Mouse (Mus musculus) kidney, embryonic 16.5 days (tissue): Measurements from ENCODE around the gene Runx1. TPM values are rescaled to one million over a fixed set of nuclear protein-coding genes. Genes with fewer than 3 reads are reported as not detected.

ENCODE experiments used
- ATAC-seq: fragments of 200-750 bp; cut with Nextera tagmentation; 2 replicates; pipeline ENCODE4 v1.8.0; 2017; ENCODE audit warnings: moderate TSS enrichment; ENCODE audit not compliant: low FRiP score, low TSS enrichment
- H3K27ac ChIP-seq: fragments of 300-500 bp; sonication (generic); 2 replicates; pipeline ENCODE4 v1.5.1; 2014; ENCODE audit warnings: low read length
- H3K27me3 ChIP-seq: fragments of 300-500 bp; sonication (generic); 2 replicates; pipeline ENCODE4 v1.6.1; 2014; ENCODE audit warnings: low read length, control low read depth, mixed read lengths; ENCODE audit not compliant: insufficient read depth
- H3K36me3 ChIP-seq: fragments of 300-500 bp; sonication (generic); 2 replicates; pipeline ENCODE4 v1.6.1; 2014; ENCODE audit warnings: low read length, control low read depth, mixed read lengths; ENCODE audit not compliant: insufficient read depth
- H3K4me1 ChIP-seq: fragments of 300-500 bp; sonication (generic); 2 replicates; pipeline ENCODE4 v1.6.1; 2014; ENCODE audit warnings: low read length, control low read depth, mixed read lengths; ENCODE audit not compliant: insufficient read depth
- H3K4me2 ChIP-seq: fragments of 300-500 bp; sonication (generic); replicated peaks from 2 replicates; pipeline ENCODE4 v1.6.1; 2014; ENCODE audit warnings: low read depth, low read length
- H3K4me3 ChIP-seq: fragments of 300-500 bp; sonication (generic); 2 replicates; pipeline ENCODE4 v1.5.1; 2014; ENCODE audit warnings: mild to moderate bottlenecking, low read length
- H3K9ac ChIP-seq: fragments of 300-500 bp; sonication (generic); replicated peaks from 2 replicates; pipeline ENCODE4 v1.6.1; 2014; ENCODE audit warnings: low read length
- H3K9me3 ChIP-seq: fragments of 300-500 bp; sonication (generic); 2 replicates; pipeline ENCODE4 v1.6.1; 2016; ENCODE audit warnings: low read length, control low read depth
- WGBS: fragments of 180-500 bp; shearing (Covaris S2); extraction: QIAGEN DNeasy Blood & Tissue Kit; methylation state at CpG from one replicate; pipeline ENCODE4 v1.1.7; 2014; 5-methylcytosine and 5-hydroxymethylcytosine counted together
- polyA plus RNA-seq: library from polyadenylated mRNA; unstranded; fragments of >200 nt; fragmentation: Nextera tagmentation; extraction: Ambion mirVana; gene quantifications from 2 replicates; pipeline ENCODE4 v1.2.1, GENCODE M21; 2015

The Runx1 gene
- polyA plus RNA-seq, 1 experiment from 2014 or later = 1.6 TPM

GRCm38 (mm10) chr16:92743755-92744154, 82.2 kb downstream of the Runx1 start:
- H3K4me1 ChIP-seq = no peaks in the 10 kb centered on the region
- no peak overlapping the region for H3K9ac ChIP-seq
- no peak overlapping the region for H3K27ac ChIP-seq
- H3K4me3 ChIP-seq = no peak overlapping the region
- WGBS = 78% methylated on average over 4 of the region's 4 CpGs
- no peak for ATAC-seq
- H3K9me3 ChIP-seq = no peaks in the 10 kb centered on the region
- no peak overlapping the region for H3K4me2 ChIP-seq
- no peaks in the 10 kb centered on the region for H3K27me3 ChIP-seq
- H3K36me3 ChIP-seq = no peaks in the 10 kb centered on the region

DNA sequence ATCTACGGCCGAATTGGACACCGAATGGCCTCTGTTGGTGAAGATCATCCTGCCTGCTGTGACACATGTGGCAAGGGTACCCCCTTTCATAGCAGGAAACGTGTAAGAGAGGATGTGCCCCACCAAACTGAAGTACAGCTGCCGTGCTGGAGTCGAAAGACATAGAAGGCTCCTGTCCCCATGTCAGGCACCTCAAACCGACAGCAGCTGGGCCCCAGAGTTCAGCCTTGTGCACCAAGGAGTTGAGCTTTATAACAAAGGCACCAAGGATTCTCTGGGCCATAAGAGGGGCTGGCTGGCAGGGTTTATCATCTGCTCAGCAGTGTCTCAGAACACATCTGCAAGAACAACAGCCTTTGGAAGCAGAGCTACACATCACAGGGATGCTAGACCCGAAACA, 84.6 kb downstream of the Runx1 start:
- H3K36me3 ChIP-seq = no peaks in the 10 kb centered on the region
- ATAC-seq = no peak
- WGBS = 90% methylated on average over 8 of the region's 8 CpGs

GRCm38 (mm10) chr16:92740541-92740940, 85.4 kb downstream of the Runx1 start:
- H3K27ac ChIP-seq = no peak overlapping the region
- no peak overlapping the region for H3K9ac ChIP-seq
- no peak overlapping the region for H3K4me2 ChIP-seq
- WGBS = 75% methylated on average over 9 of the region's 9 CpGs
- no peaks in the 10 kb centered on the region for H3K36me3 ChIP-seq
- no peak for ATAC-seq
- no peak overlapping the region for H3K4me3 ChIP-seq
- no peaks in the 10 kb centered on the region for H3K4me1 ChIP-seq
- H3K27me3 ChIP-seq = no peaks in the 10 kb centered on the region
- no peaks in the 10 kb centered on the region for H3K9me3 ChIP-seq

More for the DNA sequence above, 84.6 kb downstream of the Runx1 start:
- Histone ChIP-seq H3K27me3 (no peaks in the 10 kb centered on the region), H3K9me3 (no peaks in the 10 kb centered on the region), H3K4me2 (no peak overlapping the region), H3K4me1 (no peaks in the 10 kb centered on the region), H3K4me3 (no peak overlapping the region), H3K9ac (no peak overlapping the region), H3K27ac (no peak overlapping the region)

DNA sequence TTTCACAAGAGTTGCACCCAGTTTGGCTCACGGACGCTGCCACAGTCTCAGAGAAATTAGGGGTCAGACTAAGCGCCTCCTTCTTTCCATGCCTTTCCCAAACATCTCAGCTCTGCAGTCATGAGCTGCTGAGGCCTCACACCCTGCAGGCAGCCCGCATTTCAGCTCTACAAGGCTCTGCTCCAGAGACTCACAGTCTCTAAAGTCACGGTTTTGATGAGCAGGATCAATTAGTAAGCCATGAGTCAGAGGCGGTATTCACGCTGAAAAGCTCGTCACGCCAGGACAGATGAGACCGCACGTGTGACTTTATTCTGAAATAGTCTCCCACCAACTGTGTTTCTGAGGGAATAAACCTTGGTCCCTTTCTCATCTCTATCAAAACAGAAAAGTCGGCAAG, 86.0 kb downstream of the Runx1 start:
- WGBS = 67% methylated on average over 12 of the region's 12 CpGs
- Histone ChIP-seq H3K27ac (no peak overlapping the region), H3K9me3 (no peaks in the 10 kb centered on the region), H3K4me1 (no peaks in the 10 kb centered on the region), H3K4me2 (no peak overlapping the region), H3K27me3 (no peaks in the 10 kb centered on the region), H3K36me3 (no peaks in the 10 kb centered on the region), H3K4me3 (no peak overlapping the region), H3K9ac (no peak overlapping the region)
- no peak for ATAC-seq

DNA sequence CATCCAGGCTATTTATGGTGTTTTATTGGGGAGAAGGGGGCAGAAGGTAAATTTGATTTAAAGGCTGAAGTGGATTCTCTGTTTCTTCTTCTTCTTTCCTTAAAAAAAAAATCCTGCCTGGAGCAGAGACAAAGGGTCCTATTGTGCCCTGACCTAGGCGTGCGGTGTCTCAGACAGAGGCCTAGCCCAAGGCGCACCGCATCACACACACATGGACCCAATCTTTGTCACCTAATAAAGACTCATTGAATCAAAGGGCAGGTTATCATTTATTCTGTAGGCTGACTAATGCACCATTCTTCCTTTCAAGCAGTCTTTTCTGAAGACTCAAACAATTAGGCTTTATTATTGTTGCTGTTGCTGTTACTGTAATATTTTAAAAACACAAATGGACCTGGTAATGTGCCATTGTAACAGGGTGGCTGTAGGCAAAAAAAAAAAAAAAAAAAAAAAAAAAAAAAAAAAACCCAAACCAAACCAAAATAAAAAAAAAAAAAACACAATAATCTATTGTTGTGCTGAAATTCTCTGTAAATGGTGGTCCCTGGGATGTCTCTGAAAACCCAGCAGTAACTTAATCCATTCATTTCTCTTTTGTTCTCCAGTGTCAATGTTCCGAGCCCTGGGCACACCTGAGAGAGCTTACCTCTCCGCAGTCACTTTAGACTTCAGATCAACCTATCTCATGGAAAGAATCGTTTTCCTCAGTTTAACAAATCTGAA, 86.7 kb downstream of the Runx1 start:
- no peak for ATAC-seq
- WGBS = 92% methylated on average over 7 of the region's 7 CpGs
- H3K9ac ChIP-seq = no peak overlapping the region

GRCm38 (mm10) chr16:92738476-92739010, 87.4 kb downstream of the Runx1 start:
- Histone ChIP-seq H3K4me3 (no peak overlapping the region), H3K36me3 (no peaks in the 10 kb centered on the region), H3K27ac (no peak overlapping the region), H3K9me3 (no peaks in the 10 kb centered on the region), H3K9ac (no peak overlapping the region), H3K27me3 (no peaks in the 10 kb centered on the region), H3K4me2 (no peak overlapping the region), H3K4me1 (no peaks in the 10 kb centered on the region)
- 65% methylated on average over 11 of the region's 11 CpGs for WGBS
- no peak for ATAC-seq

More for the DNA sequence above, 86.7 kb downstream of the Runx1 start:
- Histone ChIP-seq H3K4me3 (no peak overlapping the region), H3K9me3 (no peaks in the 10 kb centered on the region), H3K4me2 (no peak overlapping the region), H3K27me3 (no peaks in the 10 kb centered on the region), H3K27ac (no peak overlapping the region), H3K4me1 (no peaks in the 10 kb centered on the region), H3K36me3 (no peaks in the 10 kb centered on the region)

GRCm38 (mm10) chr16:92726870-92727269, 99.1 kb downstream of the Runx1 start:
- no peak overlapping the region for H3K4me3 ChIP-seq
- H3K4me2 ChIP-seq = no peak overlapping the region
- no peaks in the 10 kb centered on the region for H3K4me1 ChIP-seq
- no peak for ATAC-seq
- H3K27ac ChIP-seq = no peak overlapping the region
- no peaks in the 10 kb centered on the region for H3K9me3 ChIP-seq
- H3K36me3 ChIP-seq = no peaks in the 10 kb centered on the region
- no peaks in the 10 kb centered on the region for H3K27me3 ChIP-seq
- WGBS = 82% methylated on average over 9 of the region's 9 CpGs
- H3K9ac ChIP-seq = no peak overlapping the region

- no peak overlapping the region for H3K27ac ChIP-seq
- no peak overlapping the region for H3K4me3 ChIP-seq
- H3K4me2 ChIP-seq = no peak overlapping the region
- no peak for ATAC-seq
- H3K9me3 ChIP-seq = no peaks in the 10 kb centered on the region
- H3K4me1 ChIP-seq = no peaks in the 10 kb centered on the region
- H3K9ac ChIP-seq = no peak overlapping the region
- 83% methylated on average over 3 of the region's 3 CpGs for WGBS
- H3K27me3 ChIP-seq = no peaks in the 10 kb centered on the region
- H3K36me3 ChIP-seq = no peaks in the 10 kb centered on the region
Measured at GRCm38 (mm10) chr16:92724526-92724925, 101.4 kb downstream of the Runx1 start.

GRCm38 (mm10) chr16:92720678-92721077, 105.3 kb downstream of the Runx1 start:
- Histone ChIP-seq H3K27ac (no peak overlapping the region), H3K9me3 (no peaks in the 10 kb centered on the region), H3K4me3 (no peak overlapping the region), H3K4me1 (no peaks in the 10 kb centered on the region), H3K27me3 (no peaks in the 10 kb centered on the region), H3K4me2 (no peak overlapping the region), H3K36me3 (no peaks in the 10 kb centered on the region), H3K9ac (no peak overlapping the region)
- no peak for ATAC-seq
- 51% methylated on average over 10 of the region's 10 CpGs for WGBS

DNA sequence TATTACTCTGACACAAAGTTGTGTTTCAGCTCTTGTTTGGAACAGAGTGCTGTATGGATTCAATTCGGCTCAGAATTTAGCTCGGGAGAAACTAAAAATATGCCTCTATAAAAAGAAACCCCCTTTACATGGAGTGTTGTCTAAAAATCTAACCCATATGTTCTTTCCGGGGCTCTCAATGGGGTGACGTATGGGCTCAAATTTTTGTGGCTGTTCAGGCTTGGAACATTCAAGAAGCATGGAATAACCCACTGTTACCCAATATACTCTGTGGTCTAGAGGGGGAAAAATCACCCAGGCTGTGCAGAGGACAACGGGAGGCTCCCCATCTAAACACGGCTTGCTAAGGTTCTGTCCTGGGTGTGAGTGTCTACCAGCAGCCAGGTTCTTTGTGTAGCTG, 106.2 kb downstream of the Runx1 start:
- Histone ChIP-seq H3K4me3 (no peak overlapping the region), H3K36me3 (no peaks in the 10 kb centered on the region), H3K4me1 (no peaks in the 10 kb centered on the region), H3K9ac (no peak overlapping the region), H3K27me3 (no peaks in the 10 kb centered on the region), H3K9me3 (no peaks in the 10 kb centered on the region), H3K27ac (no peak overlapping the region), H3K4me2 (no peak overlapping the region)
- WGBS = 89% methylated on average over 6 of the region's 6 CpGs
- no peak for ATAC-seq
